Mouse (Mus musculus) kidney, postnatal 36 days (tissue): Measurements from ENCODE around the gene B3galt6.

Experiments used
- DNase-seq, 2 experiments: peaks; one replicate each; pipeline ENCODE4 v3.0.0; 2021 to 2022; ENCODE audit warnings: mixed read lengths in 2 of 2

B3galt6 gene

GRCm38 (mm10) chr4:155991211-155991907 lies 1.1 kb downstream of the B3galt6 start:
- DNase-seq = peak in 1 of 2 experiments; percentile 12

DNA sequence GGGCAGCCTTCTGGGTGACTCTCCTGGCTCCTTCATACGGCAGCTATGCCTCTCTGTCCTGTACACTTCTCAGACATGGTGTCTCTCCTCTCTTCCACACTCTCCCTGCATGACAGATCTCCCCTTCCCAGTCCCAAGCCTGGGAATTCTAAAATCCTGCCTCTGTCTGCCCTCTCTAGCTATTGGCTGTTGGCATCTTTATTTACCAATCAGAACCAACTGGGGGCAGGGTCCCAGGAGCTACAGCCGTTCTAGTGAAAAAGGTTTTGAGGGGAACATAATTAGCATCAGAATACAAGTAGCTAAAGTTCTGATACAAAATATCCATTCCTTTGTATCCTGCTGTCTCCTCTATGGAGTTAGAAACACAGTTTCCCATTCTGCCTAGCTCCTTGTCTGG lies 8.7 kb downstream of the B3galt6 start:
- DNase-seq = no peak

GRCm38 (mm10) chr4:155981436-155982082 lies 10.9 kb downstream of the B3galt6 start:
- no peak for DNase-seq

GRCm38 (mm10) chr4:155973239-155973638 lies 19.2 kb downstream of the B3galt6 start:
- DNase-seq = no peak

DNA sequence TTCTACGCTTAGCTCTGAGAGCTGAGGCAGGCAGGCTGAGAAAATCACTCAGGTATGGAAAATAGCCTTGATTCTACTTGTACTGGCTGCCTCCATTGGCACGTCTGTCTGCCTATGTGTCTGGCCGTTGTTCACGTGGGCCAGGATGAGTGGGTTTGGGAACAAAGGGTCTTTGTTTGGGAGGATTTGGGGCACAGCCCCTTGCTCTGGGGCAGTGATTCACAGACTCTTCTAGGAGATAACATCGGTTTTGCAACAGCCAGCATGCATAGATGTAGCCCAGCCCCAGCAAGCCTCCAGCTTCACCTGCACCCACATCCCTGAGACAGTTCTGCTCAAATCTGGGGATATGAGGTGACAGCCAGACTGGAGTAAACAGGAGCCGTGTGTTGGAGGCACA lies 19.8 kb downstream of the B3galt6 start:
- DNase-seq = no peak

GRCm38 (mm10) chr4:155970286-155970685 lies 22.2 kb downstream of the B3galt6 start:
- no peak for DNase-seq

GRCm38 (mm10) chr4:155969043-155969653 lies 23.3 kb downstream of the B3galt6 start:
- no peak for DNase-seq

DNA sequence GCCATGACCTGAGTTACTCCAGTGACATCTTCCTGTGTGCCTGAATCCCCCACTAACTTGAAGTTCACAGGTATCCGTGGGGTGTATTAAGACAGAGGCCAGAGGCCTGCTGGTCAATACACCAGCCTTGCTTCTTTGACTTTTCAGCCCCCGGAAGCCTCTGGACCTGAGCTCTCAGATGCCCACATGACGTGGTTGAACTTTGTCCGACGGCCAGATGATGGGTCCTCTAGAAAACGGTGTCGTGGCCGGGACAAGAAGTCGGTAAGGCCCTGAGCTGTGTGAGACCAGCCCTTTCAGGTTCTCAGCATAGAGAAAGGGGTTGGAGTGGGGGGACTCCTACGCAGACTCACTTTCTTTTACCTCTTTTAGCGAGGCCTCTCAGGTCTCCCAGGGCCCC lies 28.1 kb downstream of the B3galt6 start:
- DNase-seq = peak; percentile 69

DNA sequence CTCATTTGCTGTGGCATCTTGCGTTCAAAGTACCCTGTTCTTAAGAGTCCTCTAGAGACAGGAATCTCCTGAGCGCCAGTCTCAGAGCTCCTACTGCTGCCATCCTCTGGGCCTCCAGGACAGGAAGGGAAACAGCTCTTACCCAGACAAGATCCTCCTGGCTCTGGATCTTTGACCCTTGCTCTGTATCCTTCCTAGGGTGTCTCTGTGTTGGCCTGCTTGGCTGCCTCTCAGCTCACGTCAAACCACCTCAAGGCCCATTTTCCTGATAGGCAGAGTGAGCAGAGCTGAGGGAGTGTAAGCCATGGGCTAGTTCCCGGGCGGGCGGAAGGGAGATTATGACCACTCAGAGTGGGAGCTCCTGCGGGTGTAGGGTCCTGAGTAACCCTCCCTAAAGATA lies 29.3 kb downstream of the B3galt6 start:
- DNase-seq = peak; percentile 62 to 72

DNA sequence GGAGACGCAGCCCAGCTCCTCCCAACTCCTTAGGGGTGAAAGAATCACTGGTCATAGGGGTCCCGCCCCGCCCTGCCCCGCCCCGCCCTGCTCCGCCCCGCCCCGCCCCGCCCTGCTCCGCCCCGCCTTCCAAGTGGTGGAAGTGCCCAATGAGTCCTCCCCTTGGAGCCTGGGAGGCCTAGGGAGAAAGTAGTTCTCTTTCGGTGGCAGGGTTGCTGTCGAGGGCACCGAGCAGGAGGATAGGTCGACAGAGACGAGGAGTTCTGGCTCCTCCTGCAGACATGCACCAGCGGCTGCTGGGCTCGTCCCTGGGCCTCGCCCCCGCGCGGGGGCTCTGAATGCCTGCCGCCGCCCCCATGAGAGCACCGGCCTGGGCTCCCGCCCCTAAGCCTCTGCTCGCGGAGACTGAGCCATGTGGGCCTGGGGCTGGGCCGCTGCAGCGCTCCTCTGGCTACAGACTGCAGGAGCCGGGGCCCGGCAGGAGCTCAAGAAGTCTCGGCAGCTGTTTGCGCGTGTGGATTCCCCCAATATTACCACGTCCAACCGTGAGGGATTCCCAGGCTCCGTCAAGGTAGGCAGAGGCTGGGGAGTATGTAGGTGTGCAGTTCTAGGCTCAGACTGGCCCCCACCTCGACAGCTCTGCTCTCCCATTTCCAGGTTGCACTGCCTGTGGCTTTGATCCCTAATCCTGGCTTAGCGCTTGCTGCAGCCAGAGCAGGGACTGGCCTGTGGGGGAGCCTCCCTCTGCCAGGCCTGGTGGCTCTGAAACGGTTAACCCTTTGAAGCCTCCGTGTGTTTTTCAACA lies 30.1 kb downstream of the B3galt6 start, which contains the start of gene C1qtnf12:
TSS of gene C1qtnf12 (plus strand) at position 152 of the 805 bp plus-strand sequence.
- DNase-seq = peak; percentile 71 to 77

DNA sequence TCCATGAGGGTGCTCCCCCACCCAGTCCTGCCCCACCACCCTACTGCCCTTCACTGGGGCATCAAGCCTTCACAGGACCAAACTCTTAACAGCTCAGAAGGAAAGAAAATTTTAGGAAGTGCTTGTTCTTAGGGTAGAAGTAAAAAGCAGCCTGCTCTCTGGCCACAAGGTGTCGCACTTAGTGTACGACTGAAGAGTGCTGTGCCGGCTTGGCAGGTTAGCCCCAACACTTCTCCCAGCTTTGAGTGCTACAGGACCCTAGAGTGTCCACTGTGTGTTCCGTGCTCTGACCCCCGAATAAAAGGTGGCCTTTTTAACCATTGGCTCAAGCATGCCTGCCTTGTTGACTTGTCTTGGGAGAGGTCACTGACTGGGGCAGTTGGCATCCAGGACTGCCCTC lies 33.2 kb downstream of the B3galt6 start:
- DNase-seq = peak; percentile 78 to 87

GRCm38 (mm10) chr4:155955491-155955890 lies 37.0 kb downstream of the B3galt6 start:
- no peak for DNase-seq

DNA sequence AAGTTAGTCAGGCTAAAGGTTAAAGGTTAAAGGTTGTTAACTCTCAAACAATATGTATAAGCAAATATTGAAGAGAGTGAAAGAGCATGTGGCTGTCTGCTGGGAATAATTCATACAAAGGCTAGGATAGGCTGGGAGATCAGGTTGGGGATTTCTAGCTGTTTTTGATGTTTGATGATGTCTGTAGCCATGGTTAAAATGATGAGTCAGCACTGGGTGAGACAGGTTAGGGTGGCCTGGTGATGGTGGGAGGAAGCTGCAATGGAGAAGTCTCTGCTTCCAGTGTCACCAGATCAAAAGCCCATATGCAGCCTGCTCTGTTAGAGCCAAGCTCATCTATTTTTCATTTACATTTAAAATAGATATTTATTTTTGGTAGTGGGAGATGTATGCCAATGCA lies 45.4 kb downstream of the B3galt6 start:
- DNase-seq = no peak

DNA sequence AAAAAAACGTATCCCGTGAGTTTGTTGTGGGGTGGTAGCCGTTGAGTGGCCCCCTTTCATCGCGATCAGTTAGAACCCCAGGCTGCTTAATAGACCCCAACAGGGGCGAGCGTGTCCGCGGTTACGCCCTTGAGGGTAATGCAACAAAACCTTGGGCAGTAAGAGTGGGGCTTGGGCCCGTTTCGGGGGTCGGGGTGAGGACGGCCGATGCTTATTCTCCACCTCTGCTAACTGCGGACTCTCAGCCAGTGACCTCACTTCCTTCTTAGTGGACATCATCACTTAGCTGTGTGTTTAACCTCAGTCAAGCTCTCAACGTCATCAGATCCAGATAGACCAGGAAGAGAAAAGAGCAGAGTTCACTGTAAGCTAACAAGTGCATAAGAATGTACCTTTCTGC lies 48.2 kb downstream of the B3galt6 start:
- peak in 1 of 2 experiments; percentile 17 for DNase-seq

DNA sequence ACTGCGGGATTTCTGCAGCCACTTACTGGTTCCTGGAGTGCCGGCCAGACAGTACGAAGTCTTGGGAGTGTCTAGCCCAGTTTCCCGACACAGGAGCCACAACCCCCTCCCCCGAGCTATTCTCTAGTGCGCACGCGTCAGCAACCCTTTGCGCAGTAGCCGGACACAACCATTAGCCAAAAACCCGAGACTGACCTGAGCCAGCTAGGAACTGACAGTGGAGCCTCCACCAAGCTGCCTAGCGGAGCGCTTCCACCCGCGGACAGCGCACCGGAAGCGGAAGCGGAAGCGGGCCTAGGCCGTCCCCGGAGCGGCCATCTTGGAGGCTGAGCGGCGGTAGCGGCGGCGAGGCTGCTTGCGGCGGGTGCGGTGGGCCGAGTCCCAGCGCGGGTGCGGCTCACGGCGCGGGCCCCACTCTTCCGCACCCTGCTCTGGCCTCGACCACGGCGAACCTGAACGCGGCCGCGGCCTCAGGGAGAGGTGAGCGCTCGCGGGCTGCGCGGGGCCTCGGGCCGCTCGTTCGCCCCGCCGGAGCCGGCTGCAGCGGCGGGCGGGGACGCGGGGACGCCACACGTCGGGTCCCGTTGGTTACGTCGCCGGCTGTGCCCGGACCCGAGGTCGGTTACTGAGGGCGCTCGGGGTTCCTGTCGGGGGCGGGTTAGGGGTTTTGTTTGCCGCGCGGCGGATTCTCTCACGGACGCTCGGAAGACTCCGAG lies 48.8 kb downstream of the B3galt6 start, which contains the start of gene Ube2j2:
TSS of gene Ube2j2 (plus strand) at position 298 of the 716 bp plus-strand sequence.
- DNase-seq = peak; percentile 94 to 96

DNA sequence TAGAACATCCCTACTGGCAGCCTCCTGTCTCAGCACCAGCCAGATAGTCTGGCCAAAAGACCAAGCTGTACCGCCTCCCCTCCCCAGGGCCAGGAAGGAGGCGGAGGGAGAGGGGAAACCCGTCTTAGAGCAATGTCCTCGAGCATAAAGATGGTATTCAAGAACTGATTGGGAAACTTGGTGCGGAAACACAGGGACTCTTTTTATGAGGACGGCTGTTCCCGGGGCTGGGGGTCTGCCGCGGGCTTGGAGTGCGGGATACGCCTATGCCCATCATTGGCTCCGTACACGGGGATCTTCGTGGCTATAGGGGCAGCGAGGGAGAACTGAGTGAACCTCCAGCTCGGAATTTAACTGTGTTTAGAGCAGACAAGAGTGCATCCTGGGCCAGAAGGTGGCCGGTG lies 49.4 kb downstream of the B3galt6 start:
- DNase-seq = peak in 1 of 2 experiments; percentile 28
